In the genomic region with DNA sequence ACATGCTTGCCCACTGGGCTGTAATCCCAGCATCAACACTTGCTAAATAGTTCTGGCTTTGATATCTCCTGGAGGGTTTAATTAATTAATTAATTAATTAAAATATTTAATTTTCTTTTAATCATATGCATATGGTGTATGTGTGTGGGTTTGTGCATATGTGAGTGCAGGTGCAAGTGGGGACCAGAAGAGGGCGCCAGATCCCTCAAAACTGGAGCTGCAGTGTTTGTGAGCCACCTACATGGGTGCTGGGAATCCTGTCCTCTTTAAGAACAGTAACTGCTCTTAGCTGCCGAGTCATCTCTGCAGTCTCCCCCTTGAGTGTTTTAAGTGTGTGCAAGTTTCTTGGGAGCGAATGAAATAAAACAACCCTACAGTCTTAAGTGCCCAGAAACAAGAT, we compare ENCODE assay signal across 19 mouse cellular contexts. TPM values are rescaled to one million over a fixed set of nuclear protein-coding genes. Genes with fewer than 3 reads are reported as not detected.
DNase-seq lines count a peak whose midpoint lies in the region; TF ChIP-seq lines count a peak whose summit lies in the region.
"Had no signal": no experiment of that assay in that cellular context is flagged by ENCODE, and none has a peak within 500 bp of the region (broad histone marks: within the 10 kb centered on the region; RNA-seq: fewer than 3 reads in every experiment).

No protein-coding gene starts in this region.

- peaks cover 4% of the 10 kb centered on the region; the same call in 1 of the 2 replicates for H3K27me3 ChIP-seq in E14TG2a.4 (ENCODE audit: insufficient read depth, low read length)
- H3K27me3 ChIP-seq: CH12.LX; embryonic facial prominence, embryonic 15.5 days; heart, embryonic 13.5 days had no signal

- peaks cover 12% of the 10 kb centered on the region for H3K4me1 ChIP-seq in E14TG2a.4 (replicated peaks; ENCODE audit: low read depth, low read length)
- no peaks in the 10 kb centered on the region; the same call in 1 of the 2 replicates for H3K4me1 ChIP-seq in bone marrow, adult 2 months (ENCODE audit: control insufficient read depth, insufficient read depth, low read length)
- H3K4me1 ChIP-seq: embryonic facial prominence, embryonic 15.5 days; heart, embryonic 13.5 days had no signal

- H3K9me3 ChIP-seq in E14TG2a.4 (ENCODE audit: low read length): no peaks in the 10 kb centered on the region
- H3K9me3 ChIP-seq: embryonic facial prominence, embryonic 15.5 days had no signal

- no peaks in the 10 kb centered on the region for H3K36me3 ChIP-seq in E14TG2a.4 (ENCODE audit: insufficient read depth, low read length)
- H3K36me3 ChIP-seq: embryonic facial prominence, embryonic 15.5 days had no signal

- TF ChIP-seq CTCF in layer of hippocampus, adult 2 months (conservative IDR thresholded peaks at IDR 0.05): peak; percentile 29
- peak; percentile 19; the same call in 1 of the 2 replicates for TF ChIP-seq CTCF in E14TG2a.4 (conservative IDR thresholded peaks at IDR 0.05; ENCODE audit: low read length)
- TF ChIP-seq CTCF in bone marrow, adult 2 months (IDR thresholded peaks at IDR 0.05; ENCODE audit: control insufficient read depth, insufficient read depth, low read length): peak; percentile 17; the same call in 1 of the 2 replicates

- no peak for DNase-seq in layer of hippocampus, adult 2 months (ENCODE audit: low spot score in 2 of 2)
- DNase-seq in layer of hippocampus, adult 11-12 months (ENCODE audit: low spot score): no peak
- peak; percentile 16 for DNase-seq in ES-CJ7 (ENCODE audit: low read depth, low spot score)
- DNase-seq in thymus, postnatal 0 days (ENCODE audit: low spot score): no peak
- no peak for DNase-seq in yolk sac, embryonic 10.5 days (ENCODE audit: low spot score)
- DNase-seq: adrenal gland, postnatal 10 days; cerebellum, adult 18-20 months; cerebellum, adult 9-11 months; cerebellum, postnatal 36 days; gastrocnemius, adult 2 months; gastrocnemius, postnatal 36 days; heart, postnatal 36 days had no signal

- H3K27ac ChIP-seq in layer of hippocampus, adult 2 months: no peak overlapping the region
- H3K27ac ChIP-seq in bone marrow, adult 2 months (ENCODE audit: control insufficient read depth, insufficient read depth, low read depth, low read length, poor library complexity): no peak overlapping the region
- H3K27ac ChIP-seq: embryonic facial prominence, embryonic 15.5 days; forebrain, embryonic 10.5 days; gastrocnemius, adult 2 months; heart, embryonic 13.5 days had no signal

- WGBS in bone marrow, adult 2 months: 82% methylated on average over 3 of the region's 3 CpGs

- H3K4me3 ChIP-seq in layer of hippocampus, adult 2 months: no peak overlapping the region
- no peak overlapping the region for H3K4me3 ChIP-seq in E14TG2a.4 (replicated peaks; ENCODE audit: low read length)
- H3K4me3 ChIP-seq in bone marrow, adult 2 months (replicated peaks; ENCODE audit: control insufficient read depth, low read depth, low read length): no peak overlapping the region
- H3K4me3 ChIP-seq: embryonic facial prominence, embryonic 15.5 days; erythroblast, embryonic 14.5 days; forebrain, embryonic 10.5 days; gastrocnemius, adult 2 months; heart, embryonic 13.5 days had no signal

- no peak for TF ChIP-seq POLR2A in bone marrow, adult 2 months (IDR thresholded peaks at IDR 0.05; ENCODE audit: borderline replicate concordance, control insufficient read depth, low read depth, low read length)

RNA-seq across cellular contexts. Expression of gene B3glct, which starts 15.9 kb away (rescaled TPM):
- total RNA-seq in layer of hippocampus, adult 2 months (2021): 10 to 100 TPM; 10.7 to 11.9 TPM
- polyA plus RNA-seq in bone marrow, adult 2 months (2011; ENCODE audit: insufficient read depth, insufficient read length, low replicate concordance, missing spikeins): 2.5 and 6.0 TPM in 2 replicates
- 6.2 and 7.5 TPM in 2 replicates for polyA plus RNA-seq in thymus, postnatal 0 days (2015; fragmentation: Nextera tagmentation; extraction: Ambion mirVana)

RNA-seq across cellular contexts. Expression of gene Hsph1, which starts 57.8 kb away (rescaled TPM):
- 100 to 1,000 TPM; 337 to 340 TPM for total RNA-seq in layer of hippocampus, adult 2 months (2021)
- 19.9 and 27.3 TPM in 2 replicates for polyA plus RNA-seq in bone marrow, adult 2 months (2011; ENCODE audit: insufficient read depth, insufficient read length, low replicate concordance, missing spikeins)
- 19.1 and 27.7 TPM in 2 replicates for polyA plus RNA-seq in thymus, postnatal 0 days (2015; fragmentation: Nextera tagmentation; extraction: Ambion mirVana)
